Mouse (Mus musculus): ENCODE data around the gene Dennd1a.

- TF ChIP-seq CTCF (IDR thresholded peaks at IDR 0.05; ENCODE audit: extremely low read depth, insufficient read depth, insufficient read length, insufficient replicate concordance) (no peak), POLR2A (IDR thresholded peaks at IDR 0.05; ENCODE audit: low read depth, low read length) (no peak)
Measured at GRCm38 (mm10) chr2:38326671-38327070, 39.5 kb upstream of the Dennd1a start.

Data from spleen, adult 2 months (tissue).